Mouse (Mus musculus) kidney, postnatal 0 days (tissue): ENCODE measurements at regions not wholly inside any gene's neighbourhood (a gene's known extent, or its start where the extent isn't known, plus 50 kb on each side); places are given as distances from the start of the nearest gene placed in this dataset.

ENCODE experiments used
- ATAC-seq: fragments of 200-750 bp; cut with Nextera tagmentation; replicated peaks from 2 replicates; pipeline ENCODE4 v1.8.0; 2017; ENCODE audit warnings: low read depth, moderate number of reproducible peaks, moderate TSS enrichment, moderate library complexity; ENCODE audit not compliant: low FRiP score
- DNase-seq: peaks from one replicate; pipeline ENCODE4 v3.0.0-alpha.2; 2016; ENCODE audit warnings: low spot score
- H3K27ac ChIP-seq: fragments of 300-500 bp; sonication (generic); 2 replicates; pipeline ENCODE4 v1.5.1; 2014; ENCODE audit warnings: mild to moderate bottlenecking
- H3K27me3 ChIP-seq: fragments of 300-500 bp; sonication (generic); 2 replicates; pipeline ENCODE4 v1.6.1; 2014; ENCODE audit warnings: low read length, mixed read lengths; ENCODE audit not compliant: insufficient read depth
- H3K36me3 ChIP-seq: fragments of 300-500 bp; sonication (generic); 2 replicates; pipeline ENCODE4 v1.6.1; 2014; ENCODE audit warnings: low read length, mixed read lengths; ENCODE audit not compliant: insufficient read depth
- H3K4me1 ChIP-seq: fragments of 300-500 bp; sonication (generic); replicated peaks from 2 replicates; pipeline ENCODE4 v1.6.1; 2014; ENCODE audit warnings: antibody characterized with exemption, low read length, mixed read lengths; ENCODE audit not compliant: insufficient read depth
- H3K4me2 ChIP-seq: fragments of 300-500 bp; sonication (generic); 2 replicates; pipeline ENCODE4 v1.6.1; 2014; ENCODE audit warnings: mild to moderate bottlenecking, low read length, moderate library complexity, mixed read lengths
- H3K4me3 ChIP-seq: fragments of 300-500 bp; sonication (generic); replicated peaks from 2 replicates; pipeline ENCODE4 v1.5.1; 2014; ENCODE audit warnings: low read depth, low read length
- H3K9ac ChIP-seq: fragments of 300-500 bp; sonication (generic); 2 replicates; pipeline ENCODE4 v1.6.1; 2014; ENCODE audit warnings: low read depth, low read length
- H3K9me3 ChIP-seq: fragments of 300-500 bp; sonication (generic); replicated peaks from 2 replicates; pipeline ENCODE4 v1.6.1; 2016; ENCODE audit warnings: low read length, inconsistent platforms, mixed read lengths
- CTCF ChIP-seq: IDR thresholded peaks from 2 replicates; pipeline ENCODE4 v1.5.1; 2016; ENCODE audit warnings: antibody characterized with exemption, low read depth, mild to moderate bottlenecking, moderate library complexity
- WGBS: fragments of 180-500 bp; shearing (Covaris S2); extraction: QIAGEN DNeasy Blood & Tissue Kit; methylation state at CpG from one replicate; pipeline ENCODE4 v1.1.7; 2014; 5-methylcytosine and 5-hydroxymethylcytosine counted together

- no peak for ATAC-seq
- no peak for TF ChIP-seq CTCF
- DNase-seq, result peak; percentile 44
- H3K27me3 ChIP-seq, result no peaks in the 10 kb centered on the region
- H3K9ac ChIP-seq, result no peak overlapping the region
- H3K27ac ChIP-seq, result no peak overlapping the region
- 37% methylated on average over 5 of the region's 5 CpGs for WGBS
- no peaks in the 10 kb centered on the region for H3K9me3 ChIP-seq
- 0 out of 2 replicates have a peak, but pooled peaks cover 4% of the 10 kb centered on the region for H3K4me1 ChIP-seq
- no peak overlapping the region for H3K4me2 ChIP-seq
- no peaks in the 10 kb centered on the region for H3K36me3 ChIP-seq
- no peak overlapping the region for H3K4me3 ChIP-seq
Observed at GRCm38 (mm10) chr7:136838971-136839370, 55.4 kb upstream of the Mgmt start.

GRCm38 (mm10) chr7:136840224-136840623 is 54.2 kb upstream of the Mgmt start:
- no peak overlapping the region for H3K9ac ChIP-seq
- WGBS, result 45% methylated on average over 7 of the region's 7 CpGs
- DNase-seq, result no peak
- H3K4me3 ChIP-seq, result no peak overlapping the region
- H3K4me2 ChIP-seq, result no peak overlapping the region
- H3K9me3 ChIP-seq, result no peaks in the 10 kb centered on the region
- ATAC-seq, result no peak
- TF ChIP-seq CTCF, result no peak
- H3K27me3 ChIP-seq, result no peaks in the 10 kb centered on the region
- no peak overlapping the region for H3K27ac ChIP-seq
- H3K4me1 ChIP-seq, result 0 out of 2 replicates have a peak, but pooled peaks cover 4% of the 10 kb centered on the region
- no peaks in the 10 kb centered on the region for H3K36me3 ChIP-seq

- Histone ChIP-seq H3K27ac (no peak overlapping the region), H3K4me2 (no peak overlapping the region), H3K4me3 (no peak overlapping the region), H3K9me3 (no peaks in the 10 kb centered on the region), H3K4me1 (0 out of 2 replicates have a peak, but pooled peaks cover 4% of the 10 kb centered on the region), H3K36me3 (no peaks in the 10 kb centered on the region), H3K9ac (no peak overlapping the region), H3K27me3 (no peaks in the 10 kb centered on the region)
- ATAC-seq (no peak), DNase-seq (no peak)
- WGBS, result 49% methylated on average over 7 of the region's 7 CpGs
- no peak for TF ChIP-seq CTCF
Observed at GRCm38 (mm10) chr7:136842751-136843150, 51.7 kb upstream of the Mgmt start.

GRCm38 (mm10) chr7:136844282-136844681 is 50.1 kb upstream of the Mgmt start:
- ATAC-seq (no peak), DNase-seq (no peak)
- Histone ChIP-seq H3K4me3 (no peak overlapping the region), H3K27ac (no peak overlapping the region), H3K9me3 (no peaks in the 10 kb centered on the region), H3K27me3 (no peaks in the 10 kb centered on the region), H3K4me2 (no peak overlapping the region), H3K36me3 (no peaks in the 10 kb centered on the region), H3K4me1 (0 out of 2 replicates have a peak, but pooled peaks cover 4% of the 10 kb centered on the region), H3K9ac (no peak overlapping the region)
- 29% methylated on average over 5 of the region's 5 CpGs for WGBS
- no peak for TF ChIP-seq CTCF
